Mouse (Mus musculus) neural tube, embryonic 11.5 days (tissue): Measurements from ENCODE around the gene Mapt. TPM values are rescaled to one million over a fixed set of nuclear protein-coding genes. Genes with fewer than 3 reads are reported as not detected.

Source experiments
- ATAC-seq: fragments of 200-750 bp; cut with Nextera tagmentation; 2 replicates; pipeline ENCODE4 v1.8.0; 2017; ENCODE audit warnings: moderate number of reproducible peaks, mild to moderate bottlenecking, moderate TSS enrichment, moderate library complexity; ENCODE audit not compliant: insufficient read depth, low FRiP score, low TSS enrichment
- DNase-seq: peaks from one replicate; pipeline ENCODE4 v3.0.0-alpha.2; 2015; ENCODE audit warnings: low spot score
- H3K27ac ChIP-seq: fragments of 300-500 bp; sonication (generic); 2 replicates; pipeline ENCODE4 v1.5.1; 2014; ENCODE audit warnings: low read depth, mild to moderate bottlenecking, low read length
- H3K27me3 ChIP-seq: fragments of 300-500 bp; sonication (generic); 2 replicates; pipeline ENCODE4 v1.6.1; 2014; ENCODE audit warnings: mild to moderate bottlenecking, low read length, mixed read lengths; ENCODE audit not compliant: control insufficient read depth, insufficient read depth
- H3K36me3 ChIP-seq: fragments of 300-500 bp; sonication (generic); 2 replicates; pipeline ENCODE4 v1.6.1; 2014; ENCODE audit warnings: mild to moderate bottlenecking, low read length, moderate library complexity, mixed read lengths; ENCODE audit not compliant: control insufficient read depth, insufficient read depth
- H3K4me1 ChIP-seq: fragments of 300-500 bp; sonication (generic); 2 replicates; pipeline ENCODE4 v1.6.1; 2014; ENCODE audit warnings: low read length, mixed read lengths; ENCODE audit not compliant: control insufficient read depth, insufficient read depth
- H3K4me2 ChIP-seq: fragments of 300-500 bp; sonication (generic); 2 replicates; pipeline ENCODE4 v1.6.1; 2014; ENCODE audit warnings: low read depth, mild to moderate bottlenecking, moderate library complexity
- H3K4me3 ChIP-seq: fragments of 300-500 bp; sonication (generic); 2 replicates; pipeline ENCODE4 v1.5.1; 2014; ENCODE audit warnings: low read depth, low read length
- H3K9ac ChIP-seq: fragments of 300-500 bp; sonication (generic); 2 replicates; pipeline ENCODE4 v1.6.1; 2014; ENCODE audit warnings: mild to moderate bottlenecking, low read length
- H3K9me3 ChIP-seq: fragments of 300-500 bp; sonication (generic); 2 replicates; pipeline ENCODE4 v1.6.1; 2016; ENCODE audit warnings: low read length; ENCODE audit not compliant: control insufficient read depth
- WGBS: fragments of 180-500 bp; shearing (Covaris S2); extraction: QIAGEN DNeasy Blood & Tissue Kit; methylation state at CpG from one replicate; pipeline ENCODE4 v1.1.7; 2014; 5-methylcytosine and 5-hydroxymethylcytosine counted together
- microRNA-seq: library from miRNA; unstranded; fragments of <30 nt; microRNA quantifications from one replicate; pipeline ENCODE4, GENCODE M21; 2016
- polyA plus RNA-seq: library from polyadenylated mRNA; unstranded; fragments of >200 nt; fragmentation: Nextera tagmentation; extraction: Ambion mirVana; gene quantifications from 2 replicates; pipeline ENCODE4 v1.2.1, GENCODE M21; 2014

Mapt gene
- polyA plus RNA-seq, 1 experiment from 2014 or later: 121 TPM

GRCm38 (mm10) chr11:104376291-104376690 is 145.1 kb downstream of the Mapt start:
- H3K4me2 ChIP-seq: no peak overlapping the region
- WGBS: 94% methylated on average over 3 of the region's 3 CpGs
- no peak overlapping the region for H3K4me3 ChIP-seq
- DNase-seq (no peak), ATAC-seq (no peak)
- no peaks in the 10 kb centered on the region for H3K4me1 ChIP-seq
- H3K27ac ChIP-seq: no peak overlapping the region
- no peaks in the 10 kb centered on the region for H3K27me3 ChIP-seq
- no peaks in the 10 kb centered on the region for H3K9me3 ChIP-seq
- H3K36me3 ChIP-seq: no peaks in the 10 kb centered on the region
- H3K9ac ChIP-seq: no peak overlapping the region

GRCm38 (mm10) chr11:104379635-104380034 is 148.4 kb downstream of the Mapt start:
- no peaks in the 10 kb centered on the region for H3K4me1 ChIP-seq
- peak; percentile 13 for DNase-seq
- H3K9me3 ChIP-seq: no peaks in the 10 kb centered on the region
- H3K9ac ChIP-seq: no peak overlapping the region
- no peak overlapping the region for H3K27ac ChIP-seq
- H3K36me3 ChIP-seq: no peaks in the 10 kb centered on the region
- no peaks in the 10 kb centered on the region for H3K27me3 ChIP-seq
- 89% methylated on average over 1 of the region's 1 CpGs for whole genome bisulfite sequencing
- no peak overlapping the region for H3K4me2 ChIP-seq
- H3K4me3 ChIP-seq: no peak overlapping the region
- ATAC-seq: no peak

Small RNA genes lying within 50 kb of the gene (microRNA-seq; reads per million reads assigned to microRNA genes)
- not detected for gene Gm47310

Other genes starting within 250 kb of the Mapt start
- gene Crhr1, start 98.5 kb upstream of the Mapt start, polyA plus RNA-seq: 0.24 and 0.97 TPM in 2 replicates
- not detected in 2 replicates for gene Sppl2c, start 45.1 kb upstream of the Mapt start, polyA plus RNA-seq
- gene Kansl1, start 237.5 kb downstream of the Mapt start, polyA plus RNA-seq: 34.9 and 35.9 TPM in 2 replicates